Mouse (Mus musculus): Measurements from ENCODE around the gene Pcid2.

GRCm38 (mm10) chr8:13037569-13037968 lies 67.7 kb downstream of the Pcid2 start:
- TF ChIP-seq CTCF (IDR thresholded peaks at IDR 0.05; ENCODE audit: borderline replicate concordance, insufficient read depth, low read depth, low read length) (no peak), POLR2A (IDR thresholded peaks at IDR 0.05; ENCODE audit: borderline replicate concordance, insufficient read depth, low read length) (no peak)
